Mouse (Mus musculus): ENCODE results near the gene Mief2. TPM values are rescaled to one million over a fixed set of nuclear protein-coding genes. Genes with fewer than 3 reads are reported as not detected.

Gene Mief2
- polyA plus RNA-seq, 1 experiment from 2014 or later: 13.2 TPM

- Histone ChIP-seq H3K9ac (ENCODE audit: low read length) (no peak overlapping the region), H3K4me2 (ENCODE audit: low read depth, low read length) (no peak overlapping the region), H3K27me3 (ENCODE audit: control insufficient read depth, insufficient read depth, low read length) (no peaks in the 10 kb centered on the region), H3K4me1 (ENCODE audit: control insufficient read depth, insufficient read depth, low read length) (peaks cover 16% of the 10 kb centered on the region), H3K27ac (ENCODE audit: low read length) (no peak overlapping the region), H3K36me3 (ENCODE audit: control insufficient read depth, insufficient read depth, low read length) (no peaks in the 10 kb centered on the region), H3K9me3 (replicated peaks; ENCODE audit: control insufficient read depth, low read length) (no peaks in the 10 kb centered on the region), H3K4me3 (replicated peaks; ENCODE audit: low read length) (no peak overlapping the region)
- ATAC-seq (ENCODE audit: insufficient read depth, low FRiP score): no peak
- 80% methylated on average over 4 of the region's 4 CpGs for WGBS
Measured at GRCm38 (mm10) chr11:60772161-60772560, 44.0 kb downstream of the Mief2 start.

GRCm38 (mm10) chr11:60774158-60774689 is 46.0 kb downstream of the Mief2 start:
- Histone ChIP-seq H3K27ac (ENCODE audit: low read length) (no peak overlapping the region), H3K9me3 (replicated peaks; ENCODE audit: control insufficient read depth, low read length) (no peaks in the 10 kb centered on the region), H3K4me3 (replicated peaks; ENCODE audit: low read length) (no peak overlapping the region), H3K9ac (ENCODE audit: low read length) (no peak overlapping the region), H3K4me2 (ENCODE audit: low read depth, low read length) (no peak overlapping the region), H3K27me3 (ENCODE audit: control insufficient read depth, insufficient read depth, low read length) (no peaks in the 10 kb centered on the region), H3K4me1 (ENCODE audit: control insufficient read depth, insufficient read depth, low read length) (peaks cover 29% of the 10 kb centered on the region), H3K36me3 (ENCODE audit: control insufficient read depth, insufficient read depth, low read length) (no peaks in the 10 kb centered on the region)
- ATAC-seq (ENCODE audit: insufficient read depth, low FRiP score): no peak
- WGBS: 87% methylated on average over 3 of the region's 3 CpGs

- Histone ChIP-seq H3K4me3 (replicated peaks; ENCODE audit: low read length) (no peak overlapping the region), H3K27ac (ENCODE audit: low read length) (no peak overlapping the region), H3K36me3 (ENCODE audit: control insufficient read depth, insufficient read depth, low read length) (no peaks in the 10 kb centered on the region), H3K9me3 (replicated peaks; ENCODE audit: control insufficient read depth, low read length) (no peaks in the 10 kb centered on the region), H3K4me1 (ENCODE audit: control insufficient read depth, insufficient read depth, low read length) (peaks cover 36% of the 10 kb centered on the region), H3K9ac (ENCODE audit: low read length) (0 out of 2 replicates have a peak overlapping the region, but pooled peaks have one; percentile 12), H3K27me3 (ENCODE audit: control insufficient read depth, insufficient read depth, low read length) (no peaks in the 10 kb centered on the region), H3K4me2 (ENCODE audit: low read depth, low read length) (peak overlapping the region; percentile 73)
- no peak for ATAC-seq (ENCODE audit: insufficient read depth, low FRiP score)
- WGBS: 50% methylated on average over 1 of the region's 1 CpGs
Measured at GRCm38 (mm10) chr11:60774841-60775240, 46.6 kb downstream of the Mief2 start.

GRCm38 (mm10) chr11:60775578-60775977 is 47.4 kb downstream of the Mief2 start:
- H3K27ac ChIP-seq (ENCODE audit: low read length): no peak overlapping the region
- H3K9me3 ChIP-seq (replicated peaks; ENCODE audit: control insufficient read depth, low read length): no peaks in the 10 kb centered on the region
- no peaks in the 10 kb centered on the region for H3K27me3 ChIP-seq (ENCODE audit: control insufficient read depth, insufficient read depth, low read length)
- no peaks in the 10 kb centered on the region for H3K36me3 ChIP-seq (ENCODE audit: control insufficient read depth, insufficient read depth, low read length)
- peaks cover 43% of the 10 kb centered on the region for H3K4me1 ChIP-seq (ENCODE audit: control insufficient read depth, insufficient read depth, low read length)
- peak overlapping the region; percentile 82 for H3K9ac ChIP-seq (ENCODE audit: low read length)
- ATAC-seq (ENCODE audit: insufficient read depth, low FRiP score): no peak
- peak overlapping the region; percentile 73 for H3K4me2 ChIP-seq (ENCODE audit: low read depth, low read length)
- peak overlapping the region; percentile 88 for H3K4me3 ChIP-seq (replicated peaks; ENCODE audit: low read length)
- 39% methylated on average over 6 of the region's 6 CpGs for WGBS

GRCm38 (mm10) chr11:60776107-60776828 is 48.1 kb downstream of the Mief2 start:
- Histone ChIP-seq H3K36me3 (ENCODE audit: control insufficient read depth, insufficient read depth, low read length) (no peaks in the 10 kb centered on the region), H3K9ac (ENCODE audit: low read length) (peak overlapping the region; percentile 82), H3K4me1 (ENCODE audit: control insufficient read depth, insufficient read depth, low read length) (peaks cover 50% of the 10 kb centered on the region), H3K4me2 (ENCODE audit: low read depth, low read length) (peak overlapping the region; percentile 73), H3K9me3 (replicated peaks; ENCODE audit: control insufficient read depth, low read length) (no peaks in the 10 kb centered on the region), H3K27ac (ENCODE audit: low read length) (peak overlapping the region; percentile 92), H3K27me3 (ENCODE audit: control insufficient read depth, insufficient read depth, low read length) (no peaks in the 10 kb centered on the region), H3K4me3 (replicated peaks; ENCODE audit: low read length) (peak overlapping the region; percentile 88)
- ATAC-seq (ENCODE audit: insufficient read depth, low FRiP score): no peak
- WGBS: 3% methylated on average over 17 of the region's 17 CpGs

DNA sequence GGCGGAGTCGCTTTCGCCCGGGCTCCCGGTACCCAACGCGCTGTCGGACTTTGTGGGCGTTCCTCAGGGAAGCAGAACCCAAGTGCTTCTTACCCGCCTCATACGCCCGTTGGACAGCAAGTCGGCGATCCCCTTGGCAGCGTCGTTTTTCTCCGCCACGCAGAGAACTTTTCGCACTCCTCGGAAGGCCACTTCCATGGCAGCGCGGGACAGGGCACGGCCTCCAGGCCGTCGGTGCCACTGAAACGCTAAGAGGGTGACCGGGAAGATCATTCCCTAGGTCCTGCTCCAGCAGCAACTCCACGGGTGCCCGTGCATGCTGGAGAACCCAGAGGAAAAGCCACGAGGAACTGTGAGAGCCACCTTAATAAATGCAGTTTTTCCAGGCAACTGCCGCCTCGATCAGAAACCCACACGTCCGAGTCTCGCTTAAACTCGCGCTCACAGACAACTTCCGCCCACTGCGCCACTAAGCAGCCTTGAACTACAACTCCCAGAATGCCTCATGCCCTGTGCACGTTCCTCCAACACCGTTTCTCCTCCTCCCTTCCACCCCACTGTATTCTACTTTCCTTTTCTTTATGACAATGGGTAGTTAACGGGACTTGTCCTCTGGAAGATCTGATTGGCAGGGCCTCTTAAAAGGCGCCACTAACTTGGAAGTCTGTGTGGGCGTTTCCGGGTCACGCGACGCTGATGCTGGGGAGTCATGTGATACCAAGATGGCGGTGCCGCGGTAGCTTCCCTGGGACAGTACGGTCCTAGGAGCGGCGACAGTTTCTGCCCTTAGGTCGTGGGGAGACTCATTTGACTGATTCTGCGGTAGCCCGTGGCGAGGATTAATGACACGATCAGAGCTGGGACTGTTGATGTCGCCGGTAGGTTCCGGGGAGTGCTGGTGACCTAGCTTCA is 48.9 kb downstream of the Mief2 start, which contains the start of the genes Top3a and Smcr8:
Gene Top3a, minus strand, starts transcription at position 537 of the 912 bp plus-strand sequence.
Gene Smcr8, plus strand, starts transcription at position 696 of the 912 bp plus-strand sequence.
- Histone ChIP-seq H3K27me3 (ENCODE audit: control insufficient read depth, insufficient read depth, low read length) (no peaks in the 10 kb centered on the region), H3K4me2 (ENCODE audit: low read depth, low read length) (peak within 1 kb of the TSS; percentile 94), H3K9me3 (replicated peaks; ENCODE audit: control insufficient read depth, low read length) (no peaks in the 10 kb centered on the region), H3K4me1 (ENCODE audit: control insufficient read depth, insufficient read depth, low read length) (peaks cover 57% of the 10 kb centered on the region), H3K27ac (ENCODE audit: low read length) (peak within 1 kb of the TSS; percentile 92), H3K9ac (ENCODE audit: low read length) (peak within 1 kb of the TSS; percentile 82), H3K4me3 (replicated peaks; ENCODE audit: low read length) (peak within 1 kb of the TSS; percentile 88), H3K36me3 (ENCODE audit: control insufficient read depth, insufficient read depth, low read length) (no peaks in the 10 kb centered on the region)
- WGBS: under 1% methylated on average over 62 of the region's 62 CpGs
- ATAC-seq (ENCODE audit: insufficient read depth, low FRiP score): peak; percentile 96

- peak overlapping the region; percentile 88 for H3K4me3 ChIP-seq (replicated peaks; ENCODE audit: low read length)
- peaks cover 63% of the 10 kb centered on the region for H3K4me1 ChIP-seq (ENCODE audit: control insufficient read depth, insufficient read depth, low read length)
- peak overlapping the region; percentile 82 for H3K9ac ChIP-seq (ENCODE audit: low read length)
- peak overlapping the region; percentile 94 for H3K4me2 ChIP-seq (ENCODE audit: low read depth, low read length)
- 23% methylated on average over 16 of the region's 16 CpGs for WGBS
- H3K27ac ChIP-seq (ENCODE audit: low read length): peak overlapping the region; percentile 92
- no peaks in the 10 kb centered on the region for H3K36me3 ChIP-seq (ENCODE audit: control insufficient read depth, insufficient read depth, low read length)
- no peaks in the 10 kb centered on the region for H3K9me3 ChIP-seq (replicated peaks; ENCODE audit: control insufficient read depth, low read length)
- no peak for ATAC-seq (ENCODE audit: insufficient read depth, low FRiP score)
- no peaks in the 10 kb centered on the region for H3K27me3 ChIP-seq (ENCODE audit: control insufficient read depth, insufficient read depth, low read length)
Measured at GRCm38 (mm10) chr11:60777801-60778370, 49.7 kb downstream of the Mief2 start.

- peaks cover 62% of the 10 kb centered on the region for H3K4me1 ChIP-seq (ENCODE audit: control insufficient read depth, insufficient read depth, low read length)
- no peak for ATAC-seq (ENCODE audit: insufficient read depth, low FRiP score)
- no peaks in the 10 kb centered on the region for H3K9me3 ChIP-seq (replicated peaks; ENCODE audit: control insufficient read depth, low read length)
- peaks cover 10% of the 10 kb centered on the region for H3K36me3 ChIP-seq (ENCODE audit: control insufficient read depth, insufficient read depth, low read length)
- 88% methylated on average over 10 of the region's 10 CpGs for WGBS
- no peak overlapping the region for H3K27ac ChIP-seq (ENCODE audit: low read length)
- no peaks in the 10 kb centered on the region for H3K27me3 ChIP-seq (ENCODE audit: control insufficient read depth, insufficient read depth, low read length)
- H3K4me2 ChIP-seq (ENCODE audit: low read depth, low read length): peak overlapping the region; percentile 52
- peak overlapping the region; percentile 59; the same call in 1 of the 2 replicates for H3K9ac ChIP-seq (ENCODE audit: low read length)
- H3K4me3 ChIP-seq (replicated peaks; ENCODE audit: low read length): peak overlapping the region; percentile 36
Measured at GRCm38 (mm10) chr11:60779673-60780189, 51.5 kb downstream of the Mief2 start.

All from stomach, embryonic 16.5 days (tissue).